ENCODE assay signal across 40 mouse cellular contexts in genomic region chr8:4154878-4155277, GRCm38 (mm10). TPM values are rescaled to one million over a fixed set of nuclear protein-coding genes. Genes with fewer than 3 reads are reported as not detected.
"Had no signal": no experiment of that assay in that cellular context is flagged by ENCODE, and none has a peak within 500 bp of the region (broad histone marks: within the 10 kb centered on the region; RNA-seq: fewer than 3 reads in every experiment).

No protein-coding gene starts in this region.

- ATAC-seq: hindbrain, embryonic 16.5 days; hindbrain, postnatal 0 days; inflammation-experienced regulatory T-cells, adult 6 months had no signal

- H3K9ac ChIP-seq: heart, embryonic 12.5 days; heart, embryonic 13.5 days; heart, embryonic 15.5 days; hindbrain, embryonic 12.5 days; hindbrain, embryonic 13.5 days; hindbrain, embryonic 14.5 days; hindbrain, embryonic 15.5 days; kidney, embryonic 15.5 days had no signal

- H3K4me3 ChIP-seq: heart, embryonic 10.5 days; heart, embryonic 12.5 days; heart, embryonic 13.5 days; heart, embryonic 15.5 days; hindbrain, embryonic 10.5 days; hindbrain, embryonic 12.5 days; hindbrain, embryonic 13.5 days; hindbrain, embryonic 15.5 days; kidney, embryonic 15.5 days; layer of hippocampus, adult 2 months; left cerebral cortex, adult 2 months had no signal

- H3K27me3 ChIP-seq: heart, embryonic 12.5 days; heart, embryonic 13.5 days; heart, embryonic 15.5 days; hindbrain, embryonic 12.5 days; hindbrain, embryonic 13.5 days; hindbrain, embryonic 15.5 days; kidney, embryonic 15.5 days had no signal

- H3K9me3 ChIP-seq: hindbrain, embryonic 13.5 days; kidney, embryonic 15.5 days had no signal

- H3K4me1 ChIP-seq: heart, embryonic 10.5 days; heart, embryonic 12.5 days; heart, embryonic 13.5 days; heart, embryonic 15.5 days; hindbrain, embryonic 10.5 days; hindbrain, embryonic 12.5 days; hindbrain, embryonic 13.5 days; hindbrain, embryonic 15.5 days; kidney, embryonic 15.5 days had no signal

- H3K4me2 ChIP-seq: heart, embryonic 11.5 days; heart, embryonic 12.5 days; heart, embryonic 13.5 days; heart, embryonic 15.5 days; hindbrain, embryonic 12.5 days; hindbrain, embryonic 13.5 days; hindbrain, embryonic 14.5 days; hindbrain, embryonic 15.5 days; kidney, embryonic 15.5 days had no signal

- H3K36me3 ChIP-seq: heart, embryonic 10.5 days; heart, embryonic 12.5 days; heart, embryonic 13.5 days; heart, embryonic 15.5 days; hindbrain, embryonic 10.5 days; hindbrain, embryonic 12.5 days; hindbrain, embryonic 13.5 days; hindbrain, embryonic 15.5 days; kidney, embryonic 15.5 days had no signal

- DNase-seq: heart, postnatal 10 days; heart, postnatal 14 days; heart, postnatal 36 days; heart, postnatal 4 days; kidney, adult 11 months; kidney, adult 18-20 months; kidney, adult 2 months; kidney, adult 8-10 months; kidney, adult 9 months; kidney, postnatal 10 days; kidney, postnatal 14 days; kidney, postnatal 25 days; kidney, postnatal 36 days; kidney, postnatal 4 days; layer of hippocampus, adult 9-11 months; layer of hippocampus, postnatal 36 days had no signal

- H3K27ac ChIP-seq: heart, embryonic 10.5 days; heart, embryonic 13.5 days; heart, embryonic 15.5 days; hindbrain, embryonic 10.5 days; hindbrain, embryonic 12.5 days; hindbrain, embryonic 13.5 days; hindbrain, embryonic 14.5 days; hindbrain, embryonic 15.5 days; hindbrain, postnatal 0 days; kidney, embryonic 15.5 days; kidney, postnatal 0 days; layer of hippocampus, adult 2 months; left cerebral cortex, adult 2 months had no signal

RNA-seq across cellular contexts. Expression of gene Cd209g, which starts 21.0 kb away (rescaled TPM):
- polyA plus RNA-seq: heart, embryonic 11.5 days; heart, embryonic 12.5 days; heart, embryonic 13.5 days; heart, embryonic 14.5 days; heart, embryonic 15.5 days; heart, embryonic 16.5 days; heart, postnatal 0 days; hindbrain, embryonic 10.5 days; hindbrain, embryonic 11.5 days; hindbrain, embryonic 12.5 days; hindbrain, embryonic 13.5 days; hindbrain, embryonic 14.5 days; hindbrain, embryonic 15.5 days; intestine, embryonic 14.5 days; kidney, embryonic 14.5 days; kidney, embryonic 15.5 days; kidney, embryonic 16.5 days; kidney, postnatal 0 days had no signal

RNA-seq across cellular contexts. Expression of gene Cd209f, which starts 49.2 kb away (rescaled TPM):
- polyA plus RNA-seq: heart, embryonic 10.5 days; heart, embryonic 11.5 days; heart, embryonic 12.5 days; heart, embryonic 13.5 days; heart, embryonic 14.5 days; heart, embryonic 15.5 days; heart, embryonic 16.5 days; hindbrain, embryonic 10.5 days; hindbrain, embryonic 11.5 days; hindbrain, embryonic 12.5 days; hindbrain, embryonic 13.5 days; hindbrain, embryonic 15.5 days; inflammation-experienced regulatory T-cells, adult 6 months; intestine, embryonic 14.5 days; kidney, embryonic 14.5 days; kidney, embryonic 15.5 days had no signal
